Mouse (Mus musculus): ENCODE measurements around the gene Rasl11a. TPM values are rescaled to one million over a fixed set of nuclear protein-coding genes. Genes with fewer than 3 reads are reported as not detected.

The Rasl11a gene
- polyA plus RNA-seq, 1 experiment from 2014 or later: 10.2 TPM

DNA sequence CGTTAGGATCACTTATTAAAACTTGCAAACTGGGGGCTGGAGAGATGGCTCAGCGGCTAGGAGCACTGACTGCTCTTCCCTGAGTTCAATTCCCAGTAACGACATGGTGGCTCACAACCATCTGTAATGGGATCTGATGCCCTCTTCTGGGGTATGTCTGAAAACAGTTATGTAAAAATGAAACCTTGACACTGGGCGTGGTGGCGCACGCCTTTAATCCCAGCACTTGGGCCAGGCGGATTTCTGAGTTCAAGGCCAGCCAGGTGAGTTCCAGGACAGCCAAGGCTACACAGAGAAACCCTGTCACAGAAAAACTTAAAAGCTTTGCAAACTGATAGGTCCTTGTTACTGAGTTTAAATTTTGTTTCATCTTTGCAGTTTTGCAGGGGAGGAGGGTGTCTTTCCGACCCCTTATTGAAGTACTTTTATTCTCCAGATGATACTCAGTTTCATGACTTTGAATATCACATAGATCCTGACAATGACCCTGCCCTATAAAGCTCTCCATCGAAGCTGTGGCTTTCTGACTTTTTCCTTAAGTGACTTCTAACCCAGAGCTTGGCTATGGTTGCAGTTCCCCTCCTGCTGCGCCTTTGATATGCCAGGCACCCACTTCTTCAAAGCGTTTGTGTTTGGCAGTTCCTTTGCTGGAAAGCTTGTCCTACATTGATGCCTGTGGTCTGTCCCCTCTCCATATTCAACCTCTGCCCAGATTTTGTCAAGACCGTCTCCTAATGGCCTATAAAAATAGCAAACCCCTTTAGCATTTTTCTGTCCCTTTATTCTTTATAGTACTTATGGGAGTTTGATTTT lies 5.8 kb upstream of the Rasl11a start:
- Histone ChIP-seq H3K4me3 (ENCODE audit: low read depth, low read length) (no peak overlapping the region), H3K9ac (ENCODE audit: low read depth, low read length) (no peak overlapping the region), H3K4me2 (ENCODE audit: low read length) (no peak overlapping the region), H3K27ac (ENCODE audit: low read length) (no peak overlapping the region), H3K9me3 (replicated peaks; ENCODE audit: control insufficient read depth, low read length, poor library complexity, severe bottlenecking) (no peaks in the 10 kb centered on the region), H3K36me3 (ENCODE audit: control insufficient read depth, insufficient read depth, low read length) (peaks cover 16% of the 10 kb centered on the region), H3K27me3 (ENCODE audit: control insufficient read depth, insufficient read depth, low read depth, low read length) (no peaks in the 10 kb centered on the region), H3K4me1 (ENCODE audit: control insufficient read depth, insufficient read depth, low read length) (peaks cover 4% of the 10 kb centered on the region)
- no peak for ATAC-seq
- WGBS: 57% methylated on average over 12 of the region's 12 CpGs

DNA sequence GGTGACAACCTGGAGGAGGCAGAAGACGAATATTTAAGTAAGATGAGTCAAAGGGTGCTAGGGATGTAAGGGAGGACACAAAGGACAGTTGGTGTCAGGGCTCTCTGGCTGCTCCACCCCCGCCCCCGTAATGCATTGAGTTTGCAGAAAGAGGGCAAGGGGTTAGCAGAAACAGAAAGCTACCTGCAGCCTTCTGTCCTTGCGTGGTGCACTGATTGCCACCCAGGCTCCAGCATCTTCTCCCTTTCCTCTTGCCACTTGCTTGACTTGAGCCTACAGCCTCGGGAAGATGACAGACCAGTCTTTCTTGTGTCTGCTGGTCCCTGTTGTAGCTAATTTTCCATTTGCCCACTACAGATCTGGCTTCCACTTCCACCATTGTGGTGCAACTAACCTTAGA lies 5.1 kb upstream of the Rasl11a start:
- Histone ChIP-seq H3K9ac (ENCODE audit: low read depth, low read length) (no peak overlapping the region), H3K9me3 (replicated peaks; ENCODE audit: control insufficient read depth, low read length, poor library complexity, severe bottlenecking) (no peaks in the 10 kb centered on the region), H3K27me3 (ENCODE audit: control insufficient read depth, insufficient read depth, low read depth, low read length) (no peaks in the 10 kb centered on the region), H3K27ac (ENCODE audit: low read length) (no peak overlapping the region), H3K4me3 (ENCODE audit: low read depth, low read length) (no peak overlapping the region), H3K36me3 (ENCODE audit: control insufficient read depth, insufficient read depth, low read length) (peaks cover 14% of the 10 kb centered on the region), H3K4me2 (ENCODE audit: low read length) (no peak overlapping the region), H3K4me1 (ENCODE audit: control insufficient read depth, insufficient read depth, low read length) (no peaks in the 10 kb centered on the region)
- WGBS: 58% methylated on average over 5 of the region's 5 CpGs
- ATAC-seq: no peak

DNA sequence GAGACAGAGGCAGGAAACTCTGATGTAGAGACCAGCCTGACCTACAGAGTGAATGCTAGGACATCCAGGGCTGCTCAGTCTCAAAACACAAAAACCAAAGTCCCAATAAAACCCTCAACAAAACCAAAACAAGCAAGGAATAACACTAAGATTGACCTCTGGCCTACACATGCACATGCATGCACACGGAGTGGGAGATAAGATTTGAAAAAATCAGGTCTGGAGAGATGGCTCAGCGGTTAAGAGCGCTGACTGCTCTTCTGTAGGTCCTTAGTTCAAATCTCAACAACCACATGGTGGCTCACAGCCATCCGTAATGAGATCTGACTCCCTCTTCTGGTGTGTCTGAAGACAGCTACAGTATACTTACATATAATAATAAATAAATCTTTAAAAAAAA lies 4.4 kb upstream of the Rasl11a start:
- Histone ChIP-seq H3K4me3 (ENCODE audit: low read depth, low read length) (no peak overlapping the region), H3K9ac (ENCODE audit: low read depth, low read length) (no peak overlapping the region), H3K9me3 (replicated peaks; ENCODE audit: control insufficient read depth, low read length, poor library complexity, severe bottlenecking) (no peaks in the 10 kb centered on the region), H3K27me3 (ENCODE audit: control insufficient read depth, insufficient read depth, low read depth, low read length) (no peaks in the 10 kb centered on the region), H3K4me1 (ENCODE audit: control insufficient read depth, insufficient read depth, low read length) (peaks cover 3% of the 10 kb centered on the region; the same call in 1 of the 2 replicates), H3K4me2 (ENCODE audit: low read length) (no peak overlapping the region), H3K36me3 (ENCODE audit: control insufficient read depth, insufficient read depth, low read length) (peaks cover 12% of the 10 kb centered on the region), H3K27ac (ENCODE audit: low read length) (no peak overlapping the region)
- ATAC-seq: no peak
- WGBS: 89% methylated on average over 4 of the region's 4 CpGs

DNA sequence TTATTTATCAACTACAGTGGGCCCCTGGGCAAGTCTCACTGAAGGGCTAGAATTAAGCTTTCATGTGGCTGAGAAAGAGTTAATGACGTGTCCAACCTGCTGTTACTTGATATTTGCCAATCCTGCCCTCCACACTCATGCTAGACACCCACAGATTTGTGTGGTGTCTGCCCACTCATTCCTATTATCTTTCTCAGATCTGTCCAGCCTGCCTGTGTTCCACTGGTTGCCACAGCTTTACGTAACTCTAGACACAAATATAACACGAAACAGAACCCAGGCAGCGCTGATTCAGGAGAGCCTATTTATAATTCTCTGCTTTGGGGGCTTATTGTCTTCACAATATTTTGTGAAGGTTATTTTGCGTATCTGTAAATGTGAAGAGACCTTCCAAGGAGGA lies 3.6 kb upstream of the Rasl11a start:
- H3K9ac ChIP-seq (ENCODE audit: low read depth, low read length): no peak overlapping the region
- H3K4me3 ChIP-seq (ENCODE audit: low read depth, low read length): no peak overlapping the region
- WGBS: 89% methylated on average over 5 of the region's 5 CpGs

DNA sequence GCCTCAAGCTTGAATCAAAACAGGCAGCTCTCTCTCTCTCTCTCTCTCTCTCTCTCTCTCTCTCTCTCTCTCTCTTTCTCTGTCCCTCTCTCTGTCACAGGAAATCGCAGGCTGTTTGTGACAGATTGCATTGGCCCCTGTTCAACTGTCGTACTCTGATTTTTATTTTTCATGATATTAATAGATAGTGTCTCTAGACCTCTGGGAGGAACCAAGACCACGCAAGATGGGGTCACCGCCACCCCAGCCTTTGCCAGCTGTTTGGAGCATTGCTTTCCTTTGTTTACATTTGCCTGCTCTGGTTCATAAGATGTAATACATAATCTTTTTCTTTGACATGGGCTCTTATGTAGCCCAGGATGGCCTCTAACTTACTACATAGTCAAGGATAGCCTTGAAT lies 2.9 kb upstream of the Rasl11a start:
- Histone ChIP-seq H3K36me3 (ENCODE audit: control insufficient read depth, insufficient read depth, low read length) (peaks cover 3% of the 10 kb centered on the region), H3K9me3 (replicated peaks; ENCODE audit: control insufficient read depth, low read length, poor library complexity, severe bottlenecking) (no peaks in the 10 kb centered on the region), H3K9ac (ENCODE audit: low read depth, low read length) (no peak overlapping the region), H3K4me2 (ENCODE audit: low read length) (no peak overlapping the region), H3K27ac (ENCODE audit: low read length) (no peak overlapping the region), H3K4me3 (ENCODE audit: low read depth, low read length) (no peak overlapping the region), H3K27me3 (ENCODE audit: control insufficient read depth, insufficient read depth, low read depth, low read length) (no peaks in the 10 kb centered on the region), H3K4me1 (ENCODE audit: control insufficient read depth, insufficient read depth, low read length) (peaks cover 10% of the 10 kb centered on the region)
- ATAC-seq: no peak
- WGBS: 97% methylated on average over 4 of the region's 4 CpGs

More for the DNA sequence above, 3.6 kb upstream of the Rasl11a start:
- Histone ChIP-seq H3K27ac (ENCODE audit: low read length) (no peak overlapping the region), H3K27me3 (ENCODE audit: control insufficient read depth, insufficient read depth, low read depth, low read length) (no peaks in the 10 kb centered on the region), H3K36me3 (ENCODE audit: control insufficient read depth, insufficient read depth, low read length) (peaks cover 9% of the 10 kb centered on the region), H3K4me2 (ENCODE audit: low read length) (no peak overlapping the region), H3K4me1 (ENCODE audit: control insufficient read depth, insufficient read depth, low read length) (peaks cover 10% of the 10 kb centered on the region), H3K9me3 (replicated peaks; ENCODE audit: control insufficient read depth, low read length, poor library complexity, severe bottlenecking) (no peaks in the 10 kb centered on the region)
- ATAC-seq: no peak

DNA sequence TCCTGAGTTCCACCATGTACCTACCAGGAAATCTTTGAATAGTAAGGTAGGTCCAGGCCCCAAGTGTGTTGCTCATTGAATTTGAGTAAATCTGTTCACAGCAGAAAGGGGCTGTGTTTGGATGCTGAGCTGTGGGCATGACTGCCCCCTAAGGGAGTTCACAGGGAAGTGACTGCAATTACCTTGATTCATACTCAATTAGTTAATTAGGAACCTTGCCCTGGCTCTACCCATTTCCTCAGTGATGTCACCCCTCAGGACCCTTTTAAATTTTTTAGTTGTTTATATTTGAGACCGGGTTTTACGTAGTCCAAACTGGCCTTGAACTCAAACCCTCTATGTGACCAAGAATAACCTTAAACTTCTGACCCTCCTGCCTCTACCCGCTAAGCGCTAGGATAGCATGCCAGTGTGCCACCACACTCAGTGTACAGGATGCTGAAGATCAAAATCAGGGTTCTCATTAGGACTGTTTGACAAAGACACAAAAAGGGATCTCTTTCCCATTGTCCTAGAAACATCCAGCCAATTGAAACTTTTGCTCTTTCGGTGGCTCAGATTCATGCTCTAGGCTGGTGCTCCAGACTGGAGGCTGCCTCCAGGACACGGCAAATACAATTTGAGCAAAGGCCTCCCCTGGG lies 450 bp upstream of the Rasl11a start:
- peak overlapping the region; percentile 66 for H3K27ac ChIP-seq (ENCODE audit: low read length)

DNA sequence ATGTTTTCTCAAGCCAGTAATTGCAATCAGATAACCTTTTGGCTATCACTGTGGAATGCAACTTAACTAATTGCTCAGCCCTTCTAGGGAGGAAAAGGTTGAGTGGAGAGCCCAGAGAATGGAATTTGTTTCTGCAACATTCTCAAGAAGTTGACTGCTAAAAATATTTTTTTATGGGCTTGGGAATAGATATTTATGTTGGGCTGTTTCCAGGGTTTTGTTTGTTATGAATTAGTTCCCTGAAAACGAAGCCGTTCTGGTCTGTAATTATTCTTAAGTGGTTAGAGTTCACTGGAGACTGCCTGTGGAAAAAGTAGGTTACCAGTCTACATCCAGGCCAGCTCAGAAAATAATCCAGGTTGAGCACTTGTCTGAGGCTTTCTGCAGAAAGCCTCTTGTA lies 1.6 kb downstream of the Rasl11a start:
- 89% methylated on average over 2 of the region's 2 CpGs for WGBS
- H3K4me3 ChIP-seq (ENCODE audit: low read depth, low read length): no peak overlapping the region
- ATAC-seq: no peak
- no peak overlapping the region for H3K27ac ChIP-seq (ENCODE audit: low read length)
- no peaks in the 10 kb centered on the region for H3K27me3 ChIP-seq (ENCODE audit: control insufficient read depth, insufficient read depth, low read depth, low read length)
- no peaks in the 10 kb centered on the region for H3K36me3 ChIP-seq (ENCODE audit: control insufficient read depth, insufficient read depth, low read length)
- peaks cover 10% of the 10 kb centered on the region for H3K4me1 ChIP-seq (ENCODE audit: control insufficient read depth, insufficient read depth, low read length)
- H3K9ac ChIP-seq (ENCODE audit: low read depth, low read length): no peak overlapping the region
- H3K9me3 ChIP-seq (replicated peaks; ENCODE audit: control insufficient read depth, low read length, poor library complexity, severe bottlenecking): no peaks in the 10 kb centered on the region
- H3K4me2 ChIP-seq (ENCODE audit: low read length): peak overlapping the region; percentile 99; the same call in 1 of the 2 replicates

More for the DNA sequence above, 450 bp upstream of the Rasl11a start:
- Histone ChIP-seq H3K4me3 (ENCODE audit: low read depth, low read length) (peak overlapping the region; percentile 74), H3K27me3 (ENCODE audit: control insufficient read depth, insufficient read depth, low read depth, low read length) (no peaks in the 10 kb centered on the region), H3K4me1 (ENCODE audit: control insufficient read depth, insufficient read depth, low read length) (peaks cover 10% of the 10 kb centered on the region), H3K9me3 (replicated peaks; ENCODE audit: control insufficient read depth, low read length, poor library complexity, severe bottlenecking) (no peaks in the 10 kb centered on the region), H3K36me3 (ENCODE audit: control insufficient read depth, insufficient read depth, low read length) (no peaks in the 10 kb centered on the region), H3K4me2 (ENCODE audit: low read length) (peak overlapping the region; percentile 99), H3K9ac (ENCODE audit: low read depth, low read length) (peak overlapping the region; percentile 81)
- 5% methylated on average over 6 of the region's 6 CpGs for WGBS
- peak; percentile 56 for ATAC-seq

DNA sequence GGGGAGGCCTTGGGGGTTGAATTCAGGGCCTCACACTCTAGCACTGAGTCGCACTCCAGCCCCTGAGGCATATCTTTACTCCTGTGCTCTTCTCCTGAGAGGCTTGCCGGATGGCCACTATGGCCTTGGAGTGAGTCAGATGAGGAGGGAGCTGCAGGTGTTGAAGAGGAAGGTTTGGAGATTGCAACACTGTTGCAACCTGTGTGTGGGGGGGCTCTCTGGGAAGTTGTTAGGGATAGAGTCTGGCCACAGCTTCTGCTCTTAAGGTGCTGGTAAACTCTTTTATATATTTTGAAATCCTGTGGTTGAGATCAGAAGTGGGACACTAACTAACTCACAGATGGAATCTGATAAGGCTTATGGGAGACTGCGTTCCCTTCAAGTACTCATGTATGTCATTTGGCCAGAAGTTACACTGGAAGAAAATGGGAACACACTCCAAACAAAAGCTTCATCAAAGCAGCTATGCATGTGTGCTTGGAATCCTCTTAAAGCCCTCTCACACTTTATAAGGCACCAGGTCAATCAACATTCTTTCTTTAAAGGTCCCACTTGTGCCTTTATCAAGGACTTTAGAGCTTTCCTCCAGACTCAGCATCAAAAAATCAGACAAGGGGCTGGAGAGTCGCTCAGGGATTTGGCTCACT lies 4.2 kb downstream of the Rasl11a start:
- Histone ChIP-seq H3K9ac (ENCODE audit: low read depth, low read length) (no peak overlapping the region), H3K9me3 (replicated peaks; ENCODE audit: control insufficient read depth, low read length, poor library complexity, severe bottlenecking) (no peaks in the 10 kb centered on the region), H3K4me1 (ENCODE audit: control insufficient read depth, insufficient read depth, low read length) (peaks cover 10% of the 10 kb centered on the region), H3K36me3 (ENCODE audit: control insufficient read depth, insufficient read depth, low read length) (no peaks in the 10 kb centered on the region), H3K27ac (ENCODE audit: low read length) (no peak overlapping the region), H3K27me3 (ENCODE audit: control insufficient read depth, insufficient read depth, low read depth, low read length) (no peaks in the 10 kb centered on the region), H3K4me3 (ENCODE audit: low read depth, low read length) (no peak overlapping the region), H3K4me2 (ENCODE audit: low read length) (no peak overlapping the region)
- WGBS: 94% methylated on average over 4 of the region's 4 CpGs
- ATAC-seq: no peak

DNA sequence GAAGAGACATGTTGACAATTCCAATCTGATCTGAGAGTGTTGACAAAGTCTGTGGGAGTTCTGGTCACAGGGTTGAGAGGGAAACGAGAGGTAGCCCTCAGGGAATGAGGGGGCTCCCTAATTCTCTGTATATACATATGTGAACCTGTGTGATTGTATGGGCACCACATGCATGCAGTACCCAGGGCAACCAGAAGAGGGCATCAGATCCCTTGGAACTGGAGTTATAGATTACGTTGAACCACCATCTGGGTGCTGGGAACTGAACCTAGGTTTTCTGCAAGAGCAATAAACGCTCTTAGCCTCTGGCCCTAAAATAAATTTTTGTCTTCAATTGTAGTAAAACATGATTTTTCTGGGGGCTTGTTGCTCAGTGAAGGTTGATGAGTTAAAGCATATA lies 11.2 kb downstream of the Rasl11a start:
- Histone ChIP-seq H3K27ac (ENCODE audit: low read length) (no peak overlapping the region), H3K27me3 (ENCODE audit: control insufficient read depth, insufficient read depth, low read depth, low read length) (no peaks in the 10 kb centered on the region), H3K4me2 (ENCODE audit: low read length) (no peak overlapping the region), H3K4me3 (ENCODE audit: low read depth, low read length) (no peak overlapping the region), H3K9ac (ENCODE audit: low read depth, low read length) (no peak overlapping the region), H3K9me3 (replicated peaks; ENCODE audit: control insufficient read depth, low read length, poor library complexity, severe bottlenecking) (no peaks in the 10 kb centered on the region), H3K4me1 (ENCODE audit: control insufficient read depth, insufficient read depth, low read length) (no peaks in the 10 kb centered on the region), H3K36me3 (ENCODE audit: control insufficient read depth, insufficient read depth, low read length) (no peaks in the 10 kb centered on the region)
- 97% methylated on average over 3 of the region's 3 CpGs for WGBS
- ATAC-seq: no peak

Measured in midbrain, embryonic 16.5 days (tissue).